Comparison of ENCODE assay signal across 14 mouse cellular contexts in the genomic region with DNA sequence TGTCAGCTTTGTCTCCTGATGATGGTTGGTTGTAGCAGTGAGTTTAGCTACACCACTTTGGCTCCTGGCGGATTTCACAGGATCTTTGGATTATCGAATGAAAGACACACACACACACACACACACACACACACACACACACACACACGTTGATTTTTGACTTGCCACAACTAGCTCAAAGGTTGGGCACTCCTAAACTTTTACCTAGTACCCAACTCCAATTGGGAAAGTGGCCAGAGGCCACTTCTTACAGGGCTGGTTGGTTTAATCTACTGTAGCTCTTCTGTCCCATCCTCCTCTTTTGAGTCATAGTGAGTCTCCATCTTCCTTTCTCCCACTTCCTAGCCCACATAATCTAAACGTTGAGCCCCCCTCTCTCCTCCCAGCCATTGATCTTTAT. TPM values are rescaled to one million over a fixed set of nuclear protein-coding genes. Genes with fewer than 3 reads are reported as not detected.
"Had no signal": no experiment of that assay in that cellular context is flagged by ENCODE, and none has a peak within 500 bp of the region (broad histone marks: within the 10 kb centered on the region; RNA-seq: fewer than 3 reads in every experiment).

No protein-coding gene starts in this region.

- DNase-seq: gastrocnemius, postnatal 14 days; gastrocnemius, postnatal 36 days; heart, adult 11 months; heart, adult 2 months; heart, postnatal 14 days; heart, postnatal 36 days; kidney, adult 11 months; kidney, adult 8-10 months; kidney, postnatal 14 days; layer of hippocampus, adult 9-11 months; liver; liver, embryonic 13.5 days; liver, postnatal 0 days had no signal

RNA-seq across cellular contexts. Expression of a gene that starts 26.0 kb away (rescaled TPM):
- total RNA-seq: heart, postnatal 36 days; hematopoietic stem cell, adult 5-6 weeks had no signal

RNA-seq across cellular contexts. Expression of a gene that starts 41.3 kb away (rescaled TPM):
- total RNA-seq: gastrocnemius, postnatal 36 days had no signal
